11 mouse cellular contexts compared by ENCODE assay signal in genomic region chr5:136472846-136473245, GRCm38 (mm10).
DNase-seq lines count a peak whose midpoint lies in the region; ATAC-seq and TF ChIP-seq lines count a peak whose summit lies in the region.
"Had no signal": no experiment of that assay in that cellular context is flagged by ENCODE, and none has a peak within 500 bp of the region (broad histone marks: within the 10 kb centered on the region; RNA-seq: fewer than 3 reads in every experiment).

No protein-coding gene starts in this region.

- no peak overlapping the region for H3K4me3 ChIP-seq in heart, embryonic 13.5 days
- no peak overlapping the region for H3K4me3 ChIP-seq in kidney, postnatal 0 days (replicated peaks; ENCODE audit: low read depth, low read length)
- H3K4me3 ChIP-seq in neural tube, embryonic 12.5 days: no peak overlapping the region
- H3K4me3 ChIP-seq: embryonic facial prominence, embryonic 12.5 days had no signal

- no peak for DNase-seq in heart, adult 9 months (ENCODE audit: low spot score in 2 of 2)
- DNase-seq in kidney, postnatal 0 days (ENCODE audit: low spot score): peak; percentile 64
- DNase-seq in kidney, postnatal 14 days: no peak
- peak; percentile 51 for DNase-seq in embryo, embryonic 11 days
- DNase-seq in urinary bladder, postnatal 14 days (ENCODE audit: low spot score): no peak
- DNase-seq in ovary, postnatal 36 days (ENCODE audit: low spot score): no peak
- DNase-seq: cerebellum, adult 11-12 months; right cerebral cortex, adult 18-20 months had no signal

- H3K36me3 ChIP-seq in heart, embryonic 13.5 days: no peaks in the 10 kb centered on the region
- no peaks in the 10 kb centered on the region for H3K36me3 ChIP-seq in kidney, postnatal 0 days (ENCODE audit: insufficient read depth, low read length)
- 0 out of 2 replicates have a peak, but pooled peaks cover 1% of the 10 kb centered on the region for H3K36me3 ChIP-seq in neural tube, embryonic 12.5 days
- H3K36me3 ChIP-seq: embryonic facial prominence, embryonic 12.5 days had no signal

- H3K4me2 ChIP-seq in heart, embryonic 13.5 days: peak overlapping the region; percentile 44
- no peak overlapping the region for H3K4me2 ChIP-seq in kidney, postnatal 0 days (ENCODE audit: low read length)
- 0 out of 2 replicates have a peak overlapping the region, but pooled peaks have one; percentile 5 for H3K4me2 ChIP-seq in neural tube, embryonic 12.5 days (replicated peaks)
- H3K4me2 ChIP-seq: embryonic facial prominence, embryonic 12.5 days had no signal

- H3K9ac ChIP-seq in heart, embryonic 13.5 days: peak overlapping the region; percentile 70
- no peak overlapping the region for H3K9ac ChIP-seq in kidney, postnatal 0 days (ENCODE audit: low read depth, low read length)
- H3K9ac ChIP-seq in neural tube, embryonic 12.5 days: no peak overlapping the region
- H3K9ac ChIP-seq: embryonic facial prominence, embryonic 12.5 days had no signal

- TF ChIP-seq CTCF in kidney, postnatal 0 days (IDR thresholded peaks at IDR 0.05; ENCODE audit: low read depth): no peak

- peaks cover 99% of the 10 kb centered on the region for H3K4me1 ChIP-seq in heart, embryonic 13.5 days
- H3K4me1 ChIP-seq in kidney, postnatal 0 days (replicated peaks; ENCODE audit: insufficient read depth, low read length): peaks cover 35% of the 10 kb centered on the region
- H3K4me1 ChIP-seq in neural tube, embryonic 12.5 days: peaks cover 32% of the 10 kb centered on the region

- 49% methylated on average over 6 of the region's 6 CpGs for WGBS in heart, embryonic 13.5 days
- WGBS in kidney, postnatal 0 days: 36% methylated on average over 6 of the region's 6 CpGs
- WGBS in neural tube, embryonic 12.5 days: 48% methylated on average over 6 of the region's 6 CpGs

- no peaks in the 10 kb centered on the region for H3K27me3 ChIP-seq in heart, embryonic 13.5 days (replicated peaks)
- no peaks in the 10 kb centered on the region for H3K27me3 ChIP-seq in kidney, postnatal 0 days (ENCODE audit: insufficient read depth, low read length)
- no peaks in the 10 kb centered on the region for H3K27me3 ChIP-seq in neural tube, embryonic 12.5 days (replicated peaks)
- H3K27me3 ChIP-seq: embryonic facial prominence, embryonic 12.5 days had no signal

- no peak for ATAC-seq in heart, embryonic 13.5 days (ENCODE audit: extremely low read depth, insufficient number of reproducible peaks, low FRiP score, low TSS enrichment)
- no peak for ATAC-seq in kidney, postnatal 0 days (replicated peaks; ENCODE audit: low FRiP score, low read depth)
- ATAC-seq in neural tube, embryonic 12.5 days (ENCODE audit: low FRiP score, low read depth): no peak

- no peaks in the 10 kb centered on the region for H3K9me3 ChIP-seq in heart, embryonic 13.5 days
- H3K9me3 ChIP-seq in kidney, postnatal 0 days (replicated peaks; ENCODE audit: low read length): no peaks in the 10 kb centered on the region
- H3K9me3 ChIP-seq in neural tube, embryonic 12.5 days: no peaks in the 10 kb centered on the region
- H3K9me3 ChIP-seq: embryonic facial prominence, embryonic 12.5 days had no signal

- peak overlapping the region; percentile 95 for H3K27ac ChIP-seq in heart, embryonic 13.5 days (replicated peaks)
- H3K27ac ChIP-seq in kidney, postnatal 0 days: peak overlapping the region; percentile 50
- 0 out of 2 replicates have a peak overlapping the region, but pooled peaks have one; percentile 21 for H3K27ac ChIP-seq in neural tube, embryonic 12.5 days

Comparison
In these comparisons a context has a peak if more than half of its experiments do, and no peak if none do; other contexts are left out.
1. DNase-seq: peak in kidney, postnatal 0 days (single experiment) and embryo, embryonic 11 days (single experiment); none in heart, adult 9 months (0 of 2), kidney, postnatal 14 days (single experiment), urinary bladder, postnatal 14 days (single experiment) and ovary, postnatal 36 days (single experiment).
2. H3K27ac ChIP-seq: peak in every context shown above with its lines; median percentile 95 in heart, embryonic 13.5 days; 50 in kidney, postnatal 0 days; 21 in neural tube, embryonic 12.5 days.